Mouse (Mus musculus) stomach, postnatal 0 days (tissue): ENCODE results near the gene Spg7.

ENCODE experiments used
- CTCF ChIP-seq: IDR thresholded peaks from 2 replicates; pipeline ENCODE4 v1.5.1; 2016; ENCODE audit warnings: antibody characterized with exemption, low read depth, mild to moderate bottlenecking, moderate library complexity
- EP300 ChIP-seq: optimal IDR thresholded peaks from 2 replicates; pipeline ENCODE3; 2016; ENCODE audit warnings: antibody characterized with exemption

- no peak for TF ChIP-seq CTCF
- no peak for TF ChIP-seq EP300
These were observed 34.5 kb downstream of the Spg7 start for GRCm38 (mm10) chr8:123097216-123097615.
